14 mouse cellular contexts compared by ENCODE assay signal in the genomic region with DNA sequence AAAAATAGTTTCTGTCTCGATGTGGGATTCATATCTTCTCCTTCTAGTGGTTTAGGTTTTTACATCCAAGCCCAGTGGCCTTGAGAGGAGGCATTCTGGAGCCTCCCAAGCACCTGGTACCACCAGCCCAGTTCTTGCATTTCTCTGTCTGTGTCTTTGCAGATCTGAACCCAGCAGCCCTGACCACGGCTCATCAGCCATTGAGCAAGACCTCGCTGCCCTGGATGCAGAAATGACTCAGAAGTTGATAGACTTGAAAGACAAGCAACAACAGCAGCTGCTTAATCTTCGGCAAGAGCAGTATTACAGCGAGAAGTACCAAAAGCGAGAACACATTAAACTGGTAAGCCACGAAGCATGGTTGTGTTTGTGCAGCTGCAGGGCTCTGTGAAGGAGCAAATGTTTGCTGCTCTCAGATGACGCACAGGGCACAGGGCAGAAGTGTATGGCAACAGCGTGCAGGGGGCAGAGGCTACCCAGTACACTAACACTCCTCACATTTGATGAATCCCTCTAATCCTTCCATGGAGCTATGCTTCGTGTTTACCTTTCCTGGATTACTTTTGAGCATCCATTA.
DNase-seq lines count a peak whose midpoint lies in the region; ATAC-seq and TF ChIP-seq lines count a peak whose summit lies in the region.
"Had no signal": no experiment of that assay in that cellular context is flagged by ENCODE, and none has a peak within 500 bp of the region (broad histone marks: within the 10 kb centered on the region; RNA-seq: fewer than 3 reads in every experiment).

No protein-coding gene starts in this region.

- H3K27me3 ChIP-seq in kidney, postnatal 0 days (ENCODE audit: insufficient read depth, low read length) = no peaks in the 10 kb centered on the region
- H3K27me3 ChIP-seq in limb, embryonic 14.5 days (ENCODE audit: control insufficient read depth, insufficient read depth, low read length) = no peaks in the 10 kb centered on the region
- H3K27me3 ChIP-seq in liver, postnatal 0 days (ENCODE audit: insufficient read depth, low read length) = no peaks in the 10 kb centered on the region
- H3K27me3 ChIP-seq: lung, embryonic 15.5 days; midbrain, embryonic 12.5 days; neural tube, embryonic 12.5 days had no signal

- H3K4me2 ChIP-seq in kidney, postnatal 0 days (ENCODE audit: low read length) = no peak overlapping the region
- no peak overlapping the region for H3K4me2 ChIP-seq in limb, embryonic 14.5 days (replicated peaks; ENCODE audit: low read depth, low read length, severe bottlenecking)
- no peak overlapping the region for H3K4me2 ChIP-seq in liver, postnatal 0 days (ENCODE audit: low read depth, low read length)
- H3K4me2 ChIP-seq: lung, embryonic 15.5 days; midbrain, embryonic 12.5 days; neural tube, embryonic 12.5 days had no signal

- WGBS in kidney, postnatal 0 days = 32% methylated on average over 10 of the region's 10 CpGs
- 64% methylated on average over 10 of the region's 10 CpGs for WGBS in limb, embryonic 14.5 days
- WGBS in liver, postnatal 0 days (ENCODE audit: insufficient replicate concordance) = 61% methylated on average over 10 of the region's 10 CpGs

- no peaks in the 10 kb centered on the region for H3K4me1 ChIP-seq in kidney, postnatal 0 days (replicated peaks; ENCODE audit: insufficient read depth, low read length)
- no peaks in the 10 kb centered on the region for H3K4me1 ChIP-seq in limb, embryonic 14.5 days (ENCODE audit: control insufficient read depth, insufficient read depth, low read length)
- H3K4me1 ChIP-seq in liver, postnatal 0 days (ENCODE audit: insufficient read depth) = no peaks in the 10 kb centered on the region
- H3K4me1 ChIP-seq: forebrain, embryonic 10.5 days; lung, embryonic 15.5 days; midbrain, embryonic 12.5 days; neural tube, embryonic 12.5 days had no signal

- no peak overlapping the region for H3K27ac ChIP-seq in kidney, postnatal 0 days
- no peak overlapping the region for H3K27ac ChIP-seq in limb, embryonic 14.5 days (replicated peaks; ENCODE audit: low read depth, low read length)
- no peak overlapping the region for H3K27ac ChIP-seq in liver, postnatal 0 days (ENCODE audit: low read depth)
- H3K27ac ChIP-seq: forebrain, embryonic 10.5 days; layer of hippocampus, adult 2 months; lung, embryonic 15.5 days; midbrain, embryonic 12.5 days; neural tube, embryonic 12.5 days had no signal

- TF ChIP-seq EP300 in liver, postnatal 0 days (IDR thresholded peaks at IDR 0.05; ENCODE audit: low read depth) = no peak

- no peaks in the 10 kb centered on the region for H3K9me3 ChIP-seq in kidney, postnatal 0 days (replicated peaks; ENCODE audit: low read length)
- H3K9me3 ChIP-seq in limb, embryonic 14.5 days (ENCODE audit: control insufficient read depth, low read length) = no peaks in the 10 kb centered on the region
- no peaks in the 10 kb centered on the region for H3K9me3 ChIP-seq in liver, postnatal 0 days (ENCODE audit: low read length)
- H3K9me3 ChIP-seq: forebrain, embryonic 10.5 days; lung, embryonic 15.5 days; midbrain, embryonic 12.5 days; neural tube, embryonic 12.5 days had no signal

- peak; percentile 34 for DNase-seq in kidney, postnatal 0 days (ENCODE audit: low spot score)
- no peak for DNase-seq in kidney, adult 9 months
- DNase-seq in NIH3T3 (ENCODE audit: low read depth) = peak; percentile 11
- DNase-seq in limb, embryonic 14.5 days (ENCODE audit: low spot score) = peak; percentile 39
- DNase-seq in left cerebral cortex, adult 9 months (ENCODE audit: low spot score in 2 of 2) = no peak
- no peak for DNase-seq in retina, postnatal 1 day
- DNase-seq in liver, postnatal 0 days = no peak
- DNase-seq: left cerebral cortex, postnatal 4 days had no signal

- H3K4me3 ChIP-seq in kidney, postnatal 0 days (replicated peaks; ENCODE audit: low read depth, low read length) = no peak overlapping the region
- no peak overlapping the region for H3K4me3 ChIP-seq in limb, embryonic 14.5 days (replicated peaks; ENCODE audit: low read length)
- no peak overlapping the region for H3K4me3 ChIP-seq in liver, postnatal 0 days (ENCODE audit: low read depth, low read length)
- H3K4me3 ChIP-seq: forebrain, embryonic 10.5 days; layer of hippocampus, adult 2 months; lung, embryonic 15.5 days; midbrain, embryonic 12.5 days; neural tube, embryonic 12.5 days had no signal

- ATAC-seq in kidney, postnatal 0 days (replicated peaks; ENCODE audit: low FRiP score, low read depth) = no peak
- ATAC-seq in common myeloid progenitor, adult 5-6 weeks (replicated peaks; ENCODE audit: low read depth, poor library complexity, severe bottlenecking) = peak; percentile 25; the same call in 1 of the 2 replicates
- peak; percentile 50; the same call in 1 of the 2 replicates for ATAC-seq in limb, embryonic 14.5 days (ENCODE audit: low FRiP score, low read depth)
- no peak for ATAC-seq in liver, postnatal 0 days

- TF ChIP-seq POLR2A in limb, embryonic 14.5 days (IDR thresholded peaks at IDR 0.05; ENCODE audit: borderline replicate concordance, extremely low read depth, insufficient read depth, insufficient read length) = no peak

- H3K9ac ChIP-seq in kidney, postnatal 0 days (ENCODE audit: low read depth, low read length) = no peak overlapping the region
- H3K9ac ChIP-seq in limb, embryonic 14.5 days (ENCODE audit: low read depth, low read length, severe bottlenecking) = no peak overlapping the region
- H3K9ac ChIP-seq in liver, postnatal 0 days (replicated peaks) = no peak overlapping the region
- H3K9ac ChIP-seq: lung, embryonic 15.5 days; midbrain, embryonic 12.5 days; neural tube, embryonic 12.5 days had no signal

- H3K36me3 ChIP-seq in kidney, postnatal 0 days (ENCODE audit: insufficient read depth, low read length) = 0 out of 2 replicates have a peak, but pooled peaks cover 3% of the 10 kb centered on the region
- no peaks in the 10 kb centered on the region for H3K36me3 ChIP-seq in limb, embryonic 14.5 days (ENCODE audit: control insufficient read depth, insufficient read depth, low read length)
- H3K36me3 ChIP-seq in liver, postnatal 0 days (replicated peaks; ENCODE audit: insufficient read depth, low read length) = no peaks in the 10 kb centered on the region
- H3K36me3 ChIP-seq: forebrain, embryonic 10.5 days; lung, embryonic 15.5 days; midbrain, embryonic 12.5 days; neural tube, embryonic 12.5 days had no signal

- no peak for TF ChIP-seq CTCF in kidney, postnatal 0 days (IDR thresholded peaks at IDR 0.05; ENCODE audit: low read depth)
- TF ChIP-seq CTCF in liver, postnatal 0 days (IDR thresholded peaks at IDR 0.05; ENCODE audit: low read depth) = no peak

Comparison
In these comparisons a context has a peak if more than half of its experiments do, and no peak if none do; other contexts are left out.
1. DNase-seq: peak in kidney, postnatal 0 days (single experiment), NIH3T3 (single experiment) and limb, embryonic 14.5 days (single experiment); none in kidney, adult 9 months (single experiment), left cerebral cortex, adult 9 months (0 of 2), retina, postnatal 1 day (single experiment) and liver, postnatal 0 days (single experiment).
2. ATAC-seq: peak in common myeloid progenitor, adult 5-6 weeks (single experiment) and limb, embryonic 14.5 days (single experiment); none in kidney, postnatal 0 days (single experiment) and liver, postnatal 0 days (single experiment).